Mouse (Mus musculus) hindbrain, postnatal 0 days (tissue): ENCODE measurements around the gene Sec16b. TPM values are rescaled to one million over a fixed set of nuclear protein-coding genes. Genes with fewer than 3 reads are reported as not detected.

Experiments used
- ATAC-seq: fragments of 200-750 bp; cut with Nextera tagmentation; 2 replicates; pipeline ENCODE4 v1.8.0; 2017; ENCODE audit warnings: mild to moderate bottlenecking, moderate TSS enrichment, moderate library complexity
- DNase-seq: peaks from one replicate; pipeline ENCODE4 v3.0.0-alpha.2; 2015; ENCODE audit warnings: low spot score
- H3K27ac ChIP-seq: fragments of 300-500 bp; sonication (generic); 2 replicates; pipeline ENCODE4 v1.5.1; 2014; ENCODE audit warnings: mild to moderate bottlenecking
- H3K27me3 ChIP-seq: fragments of 300-500 bp; sonication (generic); 2 replicates; pipeline ENCODE4 v1.6.1; 2014; ENCODE audit warnings: low read length, mixed read lengths; ENCODE audit not compliant: insufficient read depth
- H3K36me3 ChIP-seq: fragments of 300-500 bp; sonication (generic); 2 replicates; pipeline ENCODE4 v1.6.1; 2014; ENCODE audit warnings: low read length, mixed read lengths; ENCODE audit not compliant: insufficient read depth
- H3K4me1 ChIP-seq: fragments of 300-500 bp; sonication (generic); 2 replicates; pipeline ENCODE4 v1.6.1; 2014; ENCODE audit warnings: antibody characterized with exemption, low read length, mixed read lengths; ENCODE audit not compliant: insufficient read depth
- H3K4me2 ChIP-seq: fragments of 300-500 bp; sonication (generic); 2 replicates; pipeline ENCODE4 v1.6.1; 2014; ENCODE audit warnings: low read depth, mild to moderate bottlenecking, low read length, moderate library complexity, mixed read lengths
- H3K4me3 ChIP-seq: fragments of 300-500 bp; sonication (generic); 2 replicates; pipeline ENCODE4 v1.5.1; 2014; ENCODE audit warnings: low read length
- H3K9ac ChIP-seq: fragments of 300-500 bp; sonication (generic); replicated peaks from 2 replicates; pipeline ENCODE4 v1.6.1; 2014; ENCODE audit warnings: mild to moderate bottlenecking, low read length, moderate library complexity, mixed read lengths
- H3K9me3 ChIP-seq: fragments of 300-500 bp; sonication (generic); 2 replicates; pipeline ENCODE4 v1.6.1; 2016; ENCODE audit warnings: low read length, mixed read lengths
- CTCF ChIP-seq: IDR thresholded peaks from 2 replicates; pipeline ENCODE4 v1.5.1; 2016; ENCODE audit warnings: antibody characterized with exemption, control low read depth, low read depth
- WGBS: fragments of 180-500 bp; shearing (Covaris S2); extraction: QIAGEN DNeasy Blood & Tissue Kit; methylation state at CpG from one replicate; pipeline ENCODE4 v1.1.7; 2014; 5-methylcytosine and 5-hydroxymethylcytosine counted together
- polyA plus RNA-seq: library from polyadenylated mRNA; unstranded; fragments of >200 nt; fragmentation: Nextera tagmentation; extraction: Ambion mirVana; gene quantifications from 2 replicates; pipeline ENCODE4 v1.2.1, GENCODE M21; 2015
- total RNA-seq: library from RNA; depleted of rRNA; stranded (reverse); fragments of >200 nt; gene quantifications from 2 replicates; pipeline ENCODE4 v1.2.3, GENCODE M21; 2014; rRNA removed

Sec16b gene
- total RNA-seq = 0.21 and 0.22 TPM in 2 replicates
- polyA plus RNA-seq = 0.41 and 0.54 TPM in 2 replicates

DNA sequence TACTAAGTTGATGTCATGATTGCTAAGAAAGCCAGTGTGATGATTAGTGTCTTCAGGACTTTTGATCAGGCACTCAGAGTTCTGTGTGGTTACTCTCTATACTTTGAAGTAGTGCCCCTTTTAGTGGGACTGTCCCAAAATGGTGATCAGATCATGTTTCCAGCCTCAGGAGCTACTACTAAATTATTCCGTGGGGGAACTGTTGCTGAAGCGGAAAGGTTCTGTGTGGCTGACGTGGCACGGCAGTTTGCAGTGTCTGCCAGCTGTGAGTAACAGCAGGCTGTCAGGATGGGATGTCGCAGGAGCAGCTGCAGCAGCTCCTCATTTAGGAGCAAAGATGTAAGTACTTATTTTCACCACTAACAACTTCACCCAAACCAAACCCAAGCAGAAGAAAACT, at the start of gene Sec16b:
Sec16b (plus strand) TSS at position 207 of the 400 bp plus-strand sequence.
- no peak within 1 kb of the TSS for H3K27ac ChIP-seq
- H3K27me3 ChIP-seq = no peaks in the 10 kb centered on the region
- no peaks in the 10 kb centered on the region for H3K4me1 ChIP-seq
- ATAC-seq (no peak), DNase-seq (peak; percentile 48)
- H3K9ac ChIP-seq = no peak within 1 kb of the TSS
- 13% methylated on average over 5 of the region's 5 CpGs for WGBS
- no peaks in the 10 kb centered on the region for H3K9me3 ChIP-seq
- no peak for TF ChIP-seq CTCF
- H3K4me3 ChIP-seq = no peak within 1 kb of the TSS
- H3K36me3 ChIP-seq = no peaks in the 10 kb centered on the region
- no peak within 1 kb of the TSS for H3K4me2 ChIP-seq

DNA sequence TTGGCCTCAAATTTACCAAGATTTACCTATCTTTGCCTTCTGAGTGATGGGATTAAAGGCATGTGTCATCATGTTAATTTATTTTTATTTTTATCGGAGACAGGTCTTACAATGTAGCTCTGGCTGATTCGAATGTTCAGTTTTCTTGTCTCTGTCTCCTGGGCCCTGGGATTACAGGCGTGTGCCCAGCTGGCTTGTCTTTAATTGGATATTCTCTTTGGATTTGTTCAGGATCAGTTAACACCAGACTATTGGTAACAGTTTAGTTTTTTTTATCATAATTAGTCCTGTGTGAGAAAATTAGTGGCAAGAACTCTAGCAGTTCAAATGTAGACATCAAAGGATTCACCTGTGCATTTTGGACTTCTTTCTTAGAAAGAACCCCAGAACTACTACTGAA, 48.7 kb upstream of the Sec16b start:
- no peak for TF ChIP-seq CTCF
- no peak for DNase-seq
- H3K4me1 ChIP-seq = no peaks in the 10 kb centered on the region
- WGBS = 60% methylated on average over 3 of the region's 3 CpGs
- no peak overlapping the region for H3K4me3 ChIP-seq
- ATAC-seq = no peak
- H3K9me3 ChIP-seq = no peaks in the 10 kb centered on the region
- H3K9ac ChIP-seq = no peak overlapping the region
- H3K4me2 ChIP-seq = no peak overlapping the region
- H3K36me3 ChIP-seq = no peaks in the 10 kb centered on the region
- no peaks in the 10 kb centered on the region for H3K27me3 ChIP-seq
- no peak overlapping the region for H3K27ac ChIP-seq

DNA sequence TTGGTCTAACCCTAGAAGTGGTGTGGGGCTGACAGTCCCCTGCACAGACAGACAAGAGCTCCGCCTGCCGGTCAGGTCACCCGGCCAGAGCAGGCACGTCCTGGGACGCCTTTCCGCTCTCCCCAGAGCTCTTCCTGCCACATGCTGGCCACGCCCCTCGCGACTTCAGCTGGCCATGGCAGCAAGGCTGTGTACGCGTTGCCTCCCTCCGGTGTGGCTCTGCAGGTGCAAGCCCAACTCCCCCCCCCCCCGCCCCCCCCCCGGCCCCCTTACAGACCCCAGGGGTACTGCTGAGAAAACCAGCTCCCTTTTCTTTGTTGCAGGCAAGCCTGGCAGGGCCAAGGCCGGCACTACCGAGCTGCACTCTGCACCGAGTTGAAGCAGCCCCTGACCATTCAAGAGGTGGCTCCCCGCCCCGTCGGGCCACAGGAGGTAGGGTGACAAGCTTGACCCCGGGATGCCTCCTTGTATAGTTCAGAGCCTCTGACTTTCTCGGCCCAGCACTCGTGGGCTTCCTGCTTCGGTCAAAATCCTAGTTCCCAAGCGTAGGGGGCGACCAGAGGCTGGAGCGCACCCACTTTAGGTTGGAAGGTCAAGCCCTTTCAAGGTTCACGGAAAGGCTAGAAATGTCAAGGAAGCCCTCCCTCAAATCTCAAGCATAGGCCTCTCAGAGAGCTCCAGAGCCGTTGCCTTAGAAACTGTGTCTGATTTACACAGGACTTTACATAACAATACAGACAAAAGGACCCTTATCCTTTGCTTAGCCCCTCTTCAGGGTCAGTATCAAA, 47.9 kb upstream of the Sec16b start, which contains the start of gene Cryzl2:
Cryzl2 (plus strand) TSS at position 157 of the 788 bp plus-strand sequence.
- Histone ChIP-seq H3K27ac (no peak within 1 kb of the TSS), H3K27me3 (no peaks in the 10 kb centered on the region), H3K9ac (0 out of 2 replicates have a peak within 1 kb of the TSS, but pooled peaks have one; percentile 2), H3K9me3 (no peaks in the 10 kb centered on the region), H3K4me3 (peak within 1 kb of the TSS; percentile 19), H3K36me3 (no peaks in the 10 kb centered on the region), H3K4me1 (no peaks in the 10 kb centered on the region), H3K4me2 (peak within 1 kb of the TSS; percentile 54)
- TF ChIP-seq CTCF = peak; percentile 76
- peak; percentile 88 for ATAC-seq
- WGBS = 5% methylated on average over 26 of the region's 29 CpGs
- DNase-seq = peak; percentile 68

DNA sequence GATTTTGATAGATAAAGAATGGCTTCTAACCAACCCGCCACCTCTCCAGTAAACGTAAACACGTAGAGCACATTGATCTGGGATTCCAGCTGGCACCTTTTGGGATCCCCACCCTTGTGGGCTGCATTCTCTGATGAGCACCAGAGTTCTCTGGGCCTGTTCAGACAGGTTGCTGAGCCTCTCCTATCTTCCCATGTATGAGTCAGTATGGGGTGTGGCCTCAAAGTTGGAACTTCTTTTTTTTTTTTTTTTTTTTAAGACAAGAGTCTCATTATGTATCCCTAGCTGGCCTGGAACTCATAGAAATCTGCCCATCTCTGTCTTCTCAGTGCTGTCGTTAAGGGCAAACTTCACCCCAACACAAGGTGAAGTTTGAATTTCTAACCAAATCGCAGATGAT, 46.6 kb upstream of the Sec16b start:
- H3K27ac ChIP-seq = no peak overlapping the region
- H3K36me3 ChIP-seq = no peaks in the 10 kb centered on the region
- ATAC-seq (no peak), DNase-seq (no peak)
- no peak overlapping the region for H3K4me3 ChIP-seq
- no peak overlapping the region for H3K4me2 ChIP-seq
- no peaks in the 10 kb centered on the region for H3K9me3 ChIP-seq
- no peaks in the 10 kb centered on the region for H3K4me1 ChIP-seq
- no peak for TF ChIP-seq CTCF
- H3K27me3 ChIP-seq = no peaks in the 10 kb centered on the region
- H3K9ac ChIP-seq = no peak overlapping the region
- 92% methylated on average over 5 of the region's 5 CpGs for WGBS

DNA sequence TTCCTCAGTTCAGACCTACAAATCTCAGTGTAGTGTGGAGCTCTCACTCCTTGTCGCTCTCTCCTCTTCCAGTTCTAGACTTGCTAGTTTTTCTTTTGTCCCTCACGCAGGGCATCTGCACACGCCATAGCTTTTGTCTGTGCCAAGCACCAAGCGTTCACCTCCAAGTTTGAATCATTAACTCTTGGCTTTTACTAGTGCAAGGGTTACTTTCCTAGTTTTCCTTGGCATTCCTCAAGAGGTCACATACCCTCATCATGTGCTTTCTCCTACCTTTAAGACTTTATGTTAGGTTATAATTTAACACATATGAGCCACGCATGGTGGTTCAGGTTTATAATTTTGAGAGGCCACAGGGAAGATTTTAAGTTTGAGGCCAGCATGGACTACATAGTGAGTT, 45.3 kb upstream of the Sec16b start:
- H3K4me3 ChIP-seq = no peak overlapping the region
- H3K27ac ChIP-seq = no peak overlapping the region
- no peak for TF ChIP-seq CTCF
- WGBS = 98% methylated on average over 5 of the region's 5 CpGs
- no peaks in the 10 kb centered on the region for H3K36me3 ChIP-seq
- H3K27me3 ChIP-seq = no peaks in the 10 kb centered on the region
- H3K9ac ChIP-seq = no peak overlapping the region
- DNase-seq (no peak), ATAC-seq (no peak)
- no peak overlapping the region for H3K4me2 ChIP-seq
- H3K4me1 ChIP-seq = no peaks in the 10 kb centered on the region
- H3K9me3 ChIP-seq = no peaks in the 10 kb centered on the region

DNA sequence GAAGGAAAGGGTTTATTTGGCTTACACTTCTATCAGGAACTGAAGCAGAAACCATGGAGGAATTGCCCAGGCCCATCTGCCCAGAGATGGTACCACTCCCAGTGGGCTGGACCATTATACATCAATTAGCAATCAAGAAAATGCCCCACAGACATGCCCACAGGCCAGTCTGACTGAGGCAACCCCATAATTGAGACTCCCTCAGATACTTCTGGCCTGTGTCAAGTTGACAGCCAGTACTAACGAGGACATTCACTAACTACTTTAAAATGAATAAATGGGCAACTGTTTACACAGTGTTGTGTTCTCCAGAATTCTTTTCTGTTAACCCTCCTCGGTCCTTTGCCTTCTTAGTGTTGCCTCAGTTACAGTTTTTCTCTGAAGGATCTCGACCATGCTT, 44.2 kb upstream of the Sec16b start:
- H3K4me1 ChIP-seq = no peaks in the 10 kb centered on the region
- no peak overlapping the region for H3K4me3 ChIP-seq
- no peaks in the 10 kb centered on the region for H3K9me3 ChIP-seq
- no peak for TF ChIP-seq CTCF
- no peak overlapping the region for H3K27ac ChIP-seq
- no peak overlapping the region for H3K9ac ChIP-seq
- H3K36me3 ChIP-seq = no peaks in the 10 kb centered on the region
- 56% methylated on average over 3 of the region's 3 CpGs for WGBS
- no peak for ATAC-seq
- no peak for DNase-seq
- no peak overlapping the region for H3K4me2 ChIP-seq
- H3K27me3 ChIP-seq = no peaks in the 10 kb centered on the region

DNA sequence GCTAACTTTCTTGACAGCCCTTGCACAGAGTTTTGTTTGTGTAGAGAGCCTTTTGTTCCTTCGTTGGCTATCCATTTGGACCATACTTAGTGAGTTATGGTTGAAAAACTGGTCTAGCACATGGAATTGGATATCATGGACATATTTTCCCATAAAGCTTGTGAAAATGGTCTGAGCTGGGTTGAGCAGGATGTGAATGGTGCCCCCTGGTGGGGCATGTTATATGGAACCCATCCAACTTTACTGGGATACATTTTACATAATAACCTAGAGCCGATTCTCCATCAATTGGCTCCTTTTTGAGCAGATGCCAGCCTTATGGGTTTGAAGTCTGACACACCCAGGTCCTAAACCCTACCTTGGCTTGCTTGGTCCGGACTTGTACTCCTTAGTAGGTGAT, 41.3 kb upstream of the Sec16b start:
- no peak overlapping the region for H3K4me2 ChIP-seq
- no peak overlapping the region for H3K4me3 ChIP-seq
- H3K9me3 ChIP-seq = no peaks in the 10 kb centered on the region
- no peaks in the 10 kb centered on the region for H3K4me1 ChIP-seq
- H3K27ac ChIP-seq = no peak overlapping the region
- no peaks in the 10 kb centered on the region for H3K27me3 ChIP-seq
- DNase-seq (peak; percentile 25), ATAC-seq (no peak)
- TF ChIP-seq CTCF = peak; percentile 53
- WGBS = 77% methylated on average over 3 of the region's 3 CpGs
- H3K36me3 ChIP-seq = no peaks in the 10 kb centered on the region
- no peak overlapping the region for H3K9ac ChIP-seq
